9 mouse cellular contexts compared by ENCODE assay signal in genomic region chrX:13845858-13846652, GRCm38 (mm10). TPM values are rescaled to one million over a fixed set of nuclear protein-coding genes. Genes with fewer than 3 reads are reported as not detected.
DNase-seq lines count a peak whose midpoint lies in the region; ATAC-seq lines count a peak whose summit lies in the region.
"Had no signal": no experiment of that assay in that cellular context is flagged by ENCODE, and none has a peak within 500 bp of the region (broad histone marks: within the 10 kb centered on the region; RNA-seq: fewer than 3 reads in every experiment).

No protein-coding gene starts in this region.

- H3K9me3 ChIP-seq in intestine, embryonic 15.5 days: no peaks in the 10 kb centered on the region
- no peaks in the 10 kb centered on the region for H3K9me3 ChIP-seq in limb, embryonic 12.5 days
- H3K9me3 ChIP-seq in midbrain, embryonic 14.5 days (ENCODE audit: control insufficient read depth, low read length): no peaks in the 10 kb centered on the region
- H3K9me3 ChIP-seq in stomach, embryonic 14.5 days (ENCODE audit: control insufficient read depth, low read depth, low read length): no peaks in the 10 kb centered on the region

- 18% methylated on average over 71 of the region's 100 CpGs for WGBS in intestine, embryonic 15.5 days
- WGBS in limb, embryonic 12.5 days: 24% methylated on average over 68 of the region's 100 CpGs
- 21% methylated on average over 67 of the region's 100 CpGs for WGBS in midbrain, embryonic 14.5 days
- WGBS in stomach, embryonic 14.5 days: 25% methylated on average over 70 of the region's 100 CpGs

- peak overlapping the region; percentile 75 for H3K27ac ChIP-seq in intestine, embryonic 15.5 days
- peak overlapping the region; percentile 93 for H3K27ac ChIP-seq in limb, embryonic 12.5 days
- peak overlapping the region; percentile 95 for H3K27ac ChIP-seq in midbrain, embryonic 14.5 days (replicated peaks; ENCODE audit: low read depth, low read length)
- peak overlapping the region; percentile 77; the same call in 1 of the 2 replicates for H3K27ac ChIP-seq in stomach, embryonic 14.5 days (ENCODE audit: low read length)

- peak overlapping the region; percentile 54 for H3K4me3 ChIP-seq in intestine, embryonic 15.5 days (replicated peaks)
- H3K4me3 ChIP-seq in limb, embryonic 12.5 days (replicated peaks): peak overlapping the region; percentile 55
- peak overlapping the region; percentile 55 for H3K4me3 ChIP-seq in midbrain, embryonic 14.5 days (replicated peaks; ENCODE audit: low read depth, low read length)
- H3K4me3 ChIP-seq in stomach, embryonic 14.5 days (ENCODE audit: low read depth, low read length): peak overlapping the region; percentile 57

- no peaks in the 10 kb centered on the region for H3K36me3 ChIP-seq in intestine, embryonic 15.5 days
- H3K36me3 ChIP-seq in limb, embryonic 12.5 days: no peaks in the 10 kb centered on the region
- H3K36me3 ChIP-seq in midbrain, embryonic 14.5 days (ENCODE audit: control insufficient read depth, insufficient read depth, low read length): no peaks in the 10 kb centered on the region
- no peaks in the 10 kb centered on the region for H3K36me3 ChIP-seq in stomach, embryonic 14.5 days (ENCODE audit: control insufficient read depth, insufficient read depth, low read length)
- H3K36me3 ChIP-seq: G1E had no signal

- H3K27me3 ChIP-seq in intestine, embryonic 15.5 days (replicated peaks): no peaks in the 10 kb centered on the region
- no peaks in the 10 kb centered on the region for H3K27me3 ChIP-seq in limb, embryonic 12.5 days
- H3K27me3 ChIP-seq in midbrain, embryonic 14.5 days (ENCODE audit: control insufficient read depth, insufficient read depth, low read length): no peaks in the 10 kb centered on the region
- H3K27me3 ChIP-seq in stomach, embryonic 14.5 days (ENCODE audit: control insufficient read depth, insufficient read depth, low read length): no peaks in the 10 kb centered on the region

- peak; percentile 87 for ATAC-seq in intestine, embryonic 15.5 days
- peak; percentile 83 for ATAC-seq in limb, embryonic 12.5 days (ENCODE audit: insufficient number of reproducible peaks, insufficient read depth, low FRiP score, low TSS enrichment, low read depth)
- ATAC-seq in midbrain, embryonic 14.5 days (ENCODE audit: low FRiP score, low TSS enrichment): peak; percentile 74
- peak; percentile 51; the same call in 1 of the 2 replicates for ATAC-seq in stomach, embryonic 14.5 days (ENCODE audit: insufficient number of reproducible peaks, insufficient read depth, low FRiP score, low read depth)

- H3K4me2 ChIP-seq in intestine, embryonic 15.5 days (replicated peaks): peak overlapping the region; percentile 56
- peak overlapping the region; percentile 56 for H3K4me2 ChIP-seq in limb, embryonic 12.5 days
- H3K4me2 ChIP-seq in midbrain, embryonic 14.5 days (ENCODE audit: low read length): peak overlapping the region; percentile 48
- peak overlapping the region; percentile 42 for H3K4me2 ChIP-seq in stomach, embryonic 14.5 days (replicated peaks; ENCODE audit: low read depth, low read length)

- peak; percentile 10 to 36 for DNase-seq in left cerebral cortex, adult 18-20 months (ENCODE audit: low spot score in 2 of 2)
- DNase-seq in left cerebral cortex, adult 11 months (ENCODE audit: low spot score): no peak
- DNase-seq in cerebellum, postnatal 25 days: peak; percentile 64 to 66
- peak; percentile 2 to 7 for DNase-seq in gastrocnemius, adult 8-10 months (ENCODE audit: low spot score in 2 of 2)
- peak; percentile 74 for DNase-seq in midbrain, embryonic 14.5 days

- H3K4me1 ChIP-seq in intestine, embryonic 15.5 days (replicated peaks): no peaks in the 10 kb centered on the region
- H3K4me1 ChIP-seq in limb, embryonic 12.5 days (replicated peaks): no peaks in the 10 kb centered on the region
- peaks cover 4% of the 10 kb centered on the region; the same call in 1 of the 2 replicates for H3K4me1 ChIP-seq in midbrain, embryonic 14.5 days (ENCODE audit: control insufficient read depth, insufficient read depth, low read length)
- H3K4me1 ChIP-seq in stomach, embryonic 14.5 days (ENCODE audit: control insufficient read depth, insufficient read depth, low read length): no peaks in the 10 kb centered on the region

- H3K9ac ChIP-seq in intestine, embryonic 15.5 days: peak overlapping the region; percentile 65
- peak overlapping the region; percentile 72 for H3K9ac ChIP-seq in limb, embryonic 12.5 days (replicated peaks)
- peak overlapping the region; percentile 79 for H3K9ac ChIP-seq in midbrain, embryonic 14.5 days (replicated peaks; ENCODE audit: low read length)
- peak overlapping the region; percentile 76 for H3K9ac ChIP-seq in stomach, embryonic 14.5 days (replicated peaks; ENCODE audit: low read depth, low read length)

RNA-seq across cellular contexts. Expression of gene Cask, which starts 5.1 kb away (rescaled TPM):
- total RNA-seq in left cerebral cortex, adult 18-20 months (2021): 100 to 1,000 TPM; 104 to 119 TPM
- 10 to 100 TPM; 10.1 to 13.3 (median 12.0) TPM for total RNA-seq in gastrocnemius, adult 8-10 months (2022)
- polyA plus RNA-seq in intestine, embryonic 15.5 days (2015; fragmentation: Nextera tagmentation; extraction: Ambion mirVana): 10.9 and 11.3 TPM in 2 replicates
- 12.9 and 14.1 TPM in 2 replicates for polyA plus RNA-seq in limb, embryonic 12.5 days (2016; fragmentation: Nextera tagmentation; extraction: Ambion mirVana)
- 64.0 and 65.5 TPM in 2 replicates for polyA plus RNA-seq in midbrain, embryonic 14.5 days (2014; fragmentation: Nextera tagmentation; extraction: Ambion mirVana)
- 24.6 and 27.3 TPM in 2 replicates for polyA plus RNA-seq in stomach, embryonic 14.5 days (2014; fragmentation: Nextera tagmentation; extraction: Ambion mirVana)
- polyA plus RNA-seq: G1E had no signal
